Mouse (Mus musculus): ENCODE measurements at regions not wholly inside any gene's neighbourhood (a gene's known extent, or its start where the extent isn't known, plus 50 kb on each side); places are given as distances from the start of the nearest gene placed in this dataset.

DNA sequence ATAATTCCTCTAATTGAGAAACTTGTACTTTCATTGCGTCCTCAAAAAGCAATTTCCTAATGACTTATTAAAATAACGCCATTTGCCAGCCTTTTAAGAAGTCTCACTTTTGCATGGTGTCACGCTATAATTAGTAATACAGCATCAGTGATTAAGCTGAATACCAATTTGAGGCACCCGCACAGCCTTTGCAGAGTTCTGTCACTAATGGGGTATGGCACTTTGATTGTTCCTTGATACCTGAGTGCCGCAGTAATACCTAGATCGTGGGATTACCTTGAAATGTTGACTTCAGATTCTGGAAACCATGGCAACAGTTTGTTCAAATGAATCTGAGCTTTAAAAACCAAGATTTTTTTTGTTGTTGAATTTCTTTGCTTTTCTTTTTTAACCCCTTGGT, 202.7 kb upstream of the Igfbp7 start:
- DNase-seq (ENCODE audit: low spot score) (no peak), ATAC-seq (replicated peaks; ENCODE audit: low FRiP score) (no peak)
- no peaks in the 10 kb centered on the region for H3K9me3 ChIP-seq (ENCODE audit: control insufficient read depth, low read length)
- H3K4me1 ChIP-seq (replicated peaks; ENCODE audit: control insufficient read depth, insufficient read depth, low read length), result no peaks in the 10 kb centered on the region
- no peaks in the 10 kb centered on the region for H3K27me3 ChIP-seq (replicated peaks; ENCODE audit: control insufficient read depth, insufficient read depth, low read length)
- no peak overlapping the region for H3K4me3 ChIP-seq (ENCODE audit: low read depth, low read length)
- WGBS, result 85% methylated on average over 6 of the region's 6 CpGs
- H3K4me2 ChIP-seq, result no peak overlapping the region
- H3K9ac ChIP-seq (ENCODE audit: low read depth, low read length), result no peak overlapping the region
- no peaks in the 10 kb centered on the region for H3K36me3 ChIP-seq (ENCODE audit: control insufficient read depth, insufficient read depth, low read length)
- no peak overlapping the region for H3K27ac ChIP-seq (ENCODE audit: low read depth, low read length)

DNA sequence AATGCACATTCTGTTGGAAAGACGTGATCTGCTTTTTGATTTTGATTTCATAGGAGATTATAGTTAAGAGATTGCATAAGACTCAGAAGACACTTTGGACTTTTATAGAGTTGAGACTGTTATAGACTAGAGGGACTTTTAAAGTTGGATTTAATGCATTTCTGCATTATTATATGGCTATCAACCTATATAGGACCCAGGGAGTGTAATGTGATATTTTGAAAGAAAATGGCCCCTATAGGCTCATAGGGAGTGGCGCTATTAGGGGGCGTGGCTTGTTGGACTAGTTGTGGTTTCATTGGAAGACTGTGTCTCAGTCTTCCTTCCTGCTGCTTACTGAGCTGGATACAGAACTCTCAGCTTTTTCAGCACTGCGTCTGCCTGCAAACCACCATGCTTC, 186.9 kb upstream of the Igfbp7 start:
- ATAC-seq (replicated peaks; ENCODE audit: low FRiP score), result no peak
- Histone ChIP-seq H3K4me2 (no peak overlapping the region), H3K27me3 (replicated peaks; ENCODE audit: control insufficient read depth, insufficient read depth, low read length) (no peaks in the 10 kb centered on the region), H3K27ac (ENCODE audit: low read depth, low read length) (no peak overlapping the region), H3K9ac (ENCODE audit: low read depth, low read length) (no peak overlapping the region), H3K36me3 (ENCODE audit: control insufficient read depth, insufficient read depth, low read length) (no peaks in the 10 kb centered on the region), H3K9me3 (ENCODE audit: control insufficient read depth, low read length) (no peaks in the 10 kb centered on the region), H3K4me3 (ENCODE audit: low read depth, low read length) (no peak overlapping the region), H3K4me1 (replicated peaks; ENCODE audit: control insufficient read depth, insufficient read depth, low read length) (no peaks in the 10 kb centered on the region)
- no peak for DNase-seq (ENCODE audit: low spot score)
- WGBS, result 77% methylated on average over 4 of the region's 4 CpGs

DNA sequence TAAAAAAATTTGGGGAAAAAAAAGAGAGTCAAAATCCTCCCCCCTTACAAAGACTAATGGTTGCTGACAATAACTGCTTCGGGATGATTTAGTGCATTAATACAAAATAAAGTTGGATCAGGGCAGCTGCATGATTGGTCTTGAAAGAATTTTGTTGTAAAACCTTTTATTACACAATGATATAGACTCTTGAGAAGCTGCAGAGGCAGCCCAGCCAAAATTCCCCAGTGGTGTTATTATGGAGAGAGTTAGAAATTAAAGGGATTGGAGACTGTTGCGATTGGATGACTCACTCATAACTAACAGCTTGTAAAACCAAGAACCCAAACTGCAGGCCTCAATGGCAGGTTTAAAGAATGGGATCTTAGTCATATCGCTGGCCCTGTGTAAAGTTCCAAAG, 181.4 kb upstream of the Igfbp7 start:
- Histone ChIP-seq H3K9me3 (ENCODE audit: control insufficient read depth, low read length) (no peaks in the 10 kb centered on the region), H3K27me3 (replicated peaks; ENCODE audit: control insufficient read depth, insufficient read depth, low read length) (no peaks in the 10 kb centered on the region), H3K4me1 (replicated peaks; ENCODE audit: control insufficient read depth, insufficient read depth, low read length) (no peaks in the 10 kb centered on the region), H3K27ac (ENCODE audit: low read depth, low read length) (no peak overlapping the region), H3K9ac (ENCODE audit: low read depth, low read length) (no peak overlapping the region), H3K4me3 (ENCODE audit: low read depth, low read length) (no peak overlapping the region), H3K36me3 (ENCODE audit: control insufficient read depth, insufficient read depth, low read length) (no peaks in the 10 kb centered on the region), H3K4me2 (no peak overlapping the region)
- DNase-seq (ENCODE audit: low spot score) (no peak), ATAC-seq (replicated peaks; ENCODE audit: low FRiP score) (no peak)
- 81% methylated on average over 3 of the region's 3 CpGs for WGBS

DNA sequence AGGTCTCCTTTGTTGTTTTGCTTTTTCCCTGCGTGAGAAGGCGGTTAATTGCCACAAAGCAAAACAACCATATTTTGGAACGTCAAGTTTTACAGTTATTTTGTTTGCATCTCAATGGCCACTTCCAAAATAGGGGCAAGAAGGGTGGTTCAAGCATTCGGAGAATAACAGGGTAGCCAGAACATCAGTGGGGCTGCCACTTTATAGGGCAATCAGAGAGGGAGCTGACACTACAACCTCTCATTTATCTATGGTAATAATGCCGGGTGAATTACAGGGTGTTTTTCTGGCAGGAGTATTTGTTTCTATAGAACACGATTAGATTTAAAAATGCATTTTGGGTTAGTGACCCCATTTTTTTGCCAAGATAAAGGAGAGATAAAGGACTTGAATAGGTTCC, 173.9 kb upstream of the Igfbp7 start:
- H3K9ac ChIP-seq (ENCODE audit: low read depth, low read length), result no peak overlapping the region
- no peak overlapping the region for H3K27ac ChIP-seq (ENCODE audit: low read depth, low read length)
- no peak overlapping the region for H3K4me3 ChIP-seq (ENCODE audit: low read depth, low read length)
- DNase-seq (ENCODE audit: low spot score), result no peak
- no peaks in the 10 kb centered on the region for H3K27me3 ChIP-seq (replicated peaks; ENCODE audit: control insufficient read depth, insufficient read depth, low read length)
- ATAC-seq (replicated peaks; ENCODE audit: low FRiP score), result no peak
- H3K4me2 ChIP-seq, result no peak overlapping the region
- no peaks in the 10 kb centered on the region for H3K4me1 ChIP-seq (replicated peaks; ENCODE audit: control insufficient read depth, insufficient read depth, low read length)
- no peaks in the 10 kb centered on the region for H3K9me3 ChIP-seq (ENCODE audit: control insufficient read depth, low read length)
- H3K36me3 ChIP-seq (ENCODE audit: control insufficient read depth, insufficient read depth, low read length), result no peaks in the 10 kb centered on the region
- WGBS, result 73% methylated on average over 6 of the region's 6 CpGs

DNA sequence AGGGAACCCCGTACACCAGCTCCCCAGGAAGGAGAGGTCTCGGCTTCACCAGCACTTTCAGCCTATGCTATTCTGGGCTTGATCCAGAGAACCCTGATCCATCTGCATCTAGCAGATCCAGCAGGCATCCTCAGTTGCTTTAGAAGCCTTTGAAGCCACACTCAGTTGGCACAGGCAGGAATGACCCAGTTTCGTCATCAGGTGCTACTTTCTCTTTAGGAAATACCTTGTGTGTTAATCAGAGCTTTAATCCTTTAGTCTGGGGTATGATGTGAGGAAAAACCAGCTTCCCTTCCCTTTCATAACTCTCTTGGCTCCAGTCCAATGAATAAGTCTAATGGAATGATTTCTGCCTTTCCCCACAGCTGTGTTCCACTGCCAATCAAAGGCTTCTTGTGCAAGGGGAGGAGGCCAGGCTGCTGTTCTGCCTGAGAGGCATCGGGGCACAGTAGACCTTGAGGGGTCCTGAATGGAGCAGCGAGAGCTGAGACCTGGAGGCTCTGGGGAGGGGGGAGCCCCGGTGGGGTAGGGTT, 173.3 kb upstream of the Igfbp7 start:
- no peak overlapping the region for H3K27ac ChIP-seq (ENCODE audit: low read depth, low read length)
- no peak overlapping the region for H3K4me2 ChIP-seq
- H3K9me3 ChIP-seq (ENCODE audit: control insufficient read depth, low read length), result no peaks in the 10 kb centered on the region
- no peak for ATAC-seq (replicated peaks; ENCODE audit: low FRiP score)
- H3K36me3 ChIP-seq (ENCODE audit: control insufficient read depth, insufficient read depth, low read length), result no peaks in the 10 kb centered on the region
- no peak overlapping the region for H3K4me3 ChIP-seq (ENCODE audit: low read depth, low read length)
- no peaks in the 10 kb centered on the region for H3K27me3 ChIP-seq (replicated peaks; ENCODE audit: control insufficient read depth, insufficient read depth, low read length)
- no peaks in the 10 kb centered on the region for H3K4me1 ChIP-seq (replicated peaks; ENCODE audit: control insufficient read depth, insufficient read depth, low read length)
- H3K9ac ChIP-seq (ENCODE audit: low read depth, low read length), result no peak overlapping the region
- no peak for DNase-seq (ENCODE audit: low spot score)
- 59% methylated on average over 6 of the region's 6 CpGs for WGBS

DNA sequence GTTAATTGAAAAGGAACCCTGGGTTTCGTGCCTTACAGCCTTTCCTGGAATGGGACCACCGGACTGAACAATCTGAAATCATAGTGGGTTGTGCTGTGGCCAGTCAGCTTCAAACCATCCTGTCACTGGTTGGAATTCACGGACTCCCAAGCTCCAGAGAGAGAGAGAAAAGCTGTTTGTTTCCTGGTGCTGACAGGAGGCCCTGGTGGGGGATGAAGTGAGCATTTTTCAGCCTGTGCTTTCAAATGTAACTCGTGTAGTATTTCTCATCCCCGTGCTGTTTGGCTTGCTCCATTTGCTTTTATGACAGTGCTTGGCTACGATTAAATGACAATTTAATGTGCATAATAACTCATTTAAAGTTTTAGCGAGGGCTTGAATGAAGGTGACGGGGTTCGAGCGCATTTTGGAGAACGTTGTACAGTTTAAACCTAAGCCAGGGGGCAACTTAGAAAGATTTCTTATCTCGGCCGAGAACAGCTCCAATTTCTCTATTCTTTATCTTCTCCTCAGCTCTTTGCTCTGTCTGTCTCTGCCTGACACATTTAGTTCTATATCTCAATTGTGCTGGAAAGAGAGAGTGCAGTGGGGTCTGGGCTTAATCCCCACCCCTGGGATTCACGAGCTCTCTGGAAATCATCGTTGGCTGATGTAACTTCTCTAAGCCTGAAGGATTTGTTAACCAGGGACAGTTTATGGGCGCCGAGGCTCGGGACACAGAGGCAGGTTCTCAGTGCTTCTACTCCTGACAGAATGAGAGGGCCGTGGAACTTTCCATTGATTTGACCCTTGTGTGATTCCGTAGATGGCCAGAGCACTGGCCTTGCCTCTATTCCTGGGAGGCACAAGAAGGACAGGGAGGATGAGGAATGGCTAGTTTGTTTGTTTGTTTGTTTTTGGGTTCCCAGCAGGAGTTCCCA, 172.2 kb upstream of the Igfbp7 start:
- H3K27me3 ChIP-seq (replicated peaks; ENCODE audit: control insufficient read depth, insufficient read depth, low read length), result no peaks in the 10 kb centered on the region
- WGBS, result 53% methylated on average over 20 of the region's 20 CpGs
- no peak overlapping the region for H3K4me2 ChIP-seq
- no peaks in the 10 kb centered on the region for H3K9me3 ChIP-seq (ENCODE audit: control insufficient read depth, low read length)
- H3K4me3 ChIP-seq (ENCODE audit: low read depth, low read length), result no peak overlapping the region
- DNase-seq (ENCODE audit: low spot score) (no peak), ATAC-seq (replicated peaks; ENCODE audit: low FRiP score) (no peak)
- no peak overlapping the region for H3K9ac ChIP-seq (ENCODE audit: low read depth, low read length)
- no peak overlapping the region for H3K27ac ChIP-seq (ENCODE audit: low read depth, low read length)
- no peaks in the 10 kb centered on the region for H3K4me1 ChIP-seq (replicated peaks; ENCODE audit: control insufficient read depth, insufficient read depth, low read length)
- no peaks in the 10 kb centered on the region for H3K36me3 ChIP-seq (ENCODE audit: control insufficient read depth, insufficient read depth, low read length)

DNA sequence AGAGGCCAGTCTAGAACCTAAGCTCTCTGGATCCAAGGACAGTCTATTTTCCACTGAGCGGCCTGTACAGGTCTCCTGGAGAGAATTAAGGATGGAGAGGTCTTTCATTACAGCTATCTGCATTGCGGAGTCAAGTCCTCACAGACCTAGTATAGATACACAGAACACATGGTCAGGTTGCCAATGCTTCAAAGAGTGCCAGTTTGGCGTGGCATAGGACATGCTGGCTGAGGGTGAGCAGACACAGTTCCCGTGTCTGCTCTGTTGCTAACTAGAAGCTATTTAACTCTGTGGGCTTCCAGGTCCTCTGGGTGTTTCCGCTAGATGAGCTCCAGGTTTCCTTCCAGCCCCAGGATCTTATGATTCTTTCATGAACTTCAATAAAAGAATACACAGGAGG, 169.0 kb upstream of the Igfbp7 start:
- Histone ChIP-seq H3K36me3 (ENCODE audit: control insufficient read depth, insufficient read depth, low read length) (no peaks in the 10 kb centered on the region), H3K4me2 (no peak overlapping the region), H3K4me1 (replicated peaks; ENCODE audit: control insufficient read depth, insufficient read depth, low read length) (no peaks in the 10 kb centered on the region), H3K4me3 (ENCODE audit: low read depth, low read length) (no peak overlapping the region), H3K27ac (ENCODE audit: low read depth, low read length) (no peak overlapping the region), H3K9me3 (ENCODE audit: control insufficient read depth, low read length) (no peaks in the 10 kb centered on the region), H3K27me3 (replicated peaks; ENCODE audit: control insufficient read depth, insufficient read depth, low read length) (no peaks in the 10 kb centered on the region), H3K9ac (ENCODE audit: low read depth, low read length) (no peak overlapping the region)
- ATAC-seq (replicated peaks; ENCODE audit: low FRiP score) (no peak), DNase-seq (ENCODE audit: low spot score) (no peak)
- 77% methylated on average over 5 of the region's 5 CpGs for whole genome bisulfite sequencing

DNA sequence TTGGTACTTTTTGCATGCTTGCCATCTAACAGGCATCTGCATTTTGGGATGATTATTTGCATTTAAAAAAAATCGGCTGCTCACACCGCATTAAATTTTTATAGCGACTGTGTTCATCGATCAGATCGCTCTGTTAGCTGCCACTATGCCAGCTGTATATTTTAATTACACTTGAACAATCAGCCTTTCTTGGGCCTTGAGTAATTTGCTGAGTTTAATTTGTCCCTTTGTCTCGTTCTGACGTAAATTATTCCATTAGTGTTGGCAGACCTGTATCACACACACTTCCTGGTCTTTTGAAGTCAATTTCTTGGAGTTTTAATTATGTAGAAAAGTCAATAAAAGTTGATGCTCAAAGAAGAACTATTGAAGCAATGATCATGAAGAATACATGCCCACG, 167.9 kb upstream of the Igfbp7 start:
- H3K4me3 ChIP-seq (ENCODE audit: low read depth, low read length), result no peak overlapping the region
- no peak overlapping the region for H3K4me2 ChIP-seq
- no peak overlapping the region for H3K9ac ChIP-seq (ENCODE audit: low read depth, low read length)
- no peak overlapping the region for H3K27ac ChIP-seq (ENCODE audit: low read depth, low read length)
- no peaks in the 10 kb centered on the region for H3K9me3 ChIP-seq (ENCODE audit: control insufficient read depth, low read length)
- H3K4me1 ChIP-seq (replicated peaks; ENCODE audit: control insufficient read depth, insufficient read depth, low read length), result no peaks in the 10 kb centered on the region
- DNase-seq (ENCODE audit: low spot score) (no peak), ATAC-seq (replicated peaks; ENCODE audit: low FRiP score) (no peak)
- H3K27me3 ChIP-seq (replicated peaks; ENCODE audit: control insufficient read depth, insufficient read depth, low read length), result no peaks in the 10 kb centered on the region
- WGBS, result 84% methylated on average over 8 of the region's 8 CpGs
- H3K36me3 ChIP-seq (ENCODE audit: control insufficient read depth, insufficient read depth, low read length), result no peaks in the 10 kb centered on the region

DNA sequence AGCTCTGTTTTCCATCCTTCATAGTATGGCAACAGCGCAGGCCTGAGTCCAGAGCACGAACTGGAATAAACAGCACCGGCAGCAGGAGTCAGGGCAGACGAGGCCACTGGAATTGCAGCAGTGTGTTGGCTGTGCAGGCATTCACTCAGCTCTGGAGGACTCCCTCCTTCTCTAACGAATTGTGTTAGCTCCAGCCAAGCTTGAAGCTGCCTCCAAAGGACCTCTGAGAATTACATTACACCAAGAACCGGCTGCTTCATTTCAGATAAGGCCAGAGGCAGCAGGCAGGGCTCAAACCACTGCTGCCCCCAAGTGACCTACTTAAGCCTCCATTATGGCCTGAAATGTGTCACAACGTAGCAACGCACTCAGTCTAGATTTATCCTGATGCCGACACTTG, 162.5 kb upstream of the Igfbp7 start:
- WGBS, result 74% methylated on average over 9 of the region's 9 CpGs
- H3K9ac ChIP-seq (ENCODE audit: low read depth, low read length), result no peak overlapping the region
- H3K4me3 ChIP-seq (ENCODE audit: low read depth, low read length), result no peak overlapping the region
- H3K36me3 ChIP-seq (ENCODE audit: control insufficient read depth, insufficient read depth, low read length), result no peaks in the 10 kb centered on the region
- DNase-seq (ENCODE audit: low spot score) (no peak), ATAC-seq (replicated peaks; ENCODE audit: low FRiP score) (no peak)
- H3K4me2 ChIP-seq, result no peak overlapping the region
- no peaks in the 10 kb centered on the region for H3K4me1 ChIP-seq (replicated peaks; ENCODE audit: control insufficient read depth, insufficient read depth, low read length)
- no peaks in the 10 kb centered on the region for H3K9me3 ChIP-seq (ENCODE audit: control insufficient read depth, low read length)
- no peaks in the 10 kb centered on the region for H3K27me3 ChIP-seq (replicated peaks; ENCODE audit: control insufficient read depth, insufficient read depth, low read length)
- H3K27ac ChIP-seq (ENCODE audit: low read depth, low read length), result no peak overlapping the region

Measured in liver, embryonic 11.5 days (tissue).